Mouse (Mus musculus) liver, postnatal 0 days (tissue): ENCODE measurements around the gene Hephl1.

ENCODE experiments used
- CTCF ChIP-seq: sonication (generic); IDR thresholded peaks from 2 replicates; pipeline ENCODE4 v1.5.1; 2016; ENCODE audit warnings: antibody characterized with exemption, low read depth
- EP300 ChIP-seq: IDR thresholded peaks from 2 replicates; pipeline ENCODE4 v1.6.1; 2016; ENCODE audit warnings: antibody characterized with exemption, low read depth, mild to moderate bottlenecking

GRCm38 (mm10) chr9:15101531-15102161 lies 10.3 kb downstream of the Hephl1 start:
- TF ChIP-seq CTCF = no peak
- TF ChIP-seq EP300 = no peak
